Mouse (Mus musculus) sigmoid colon, adult 10 weeks (tissue): ENCODE measurements around the gene Yae1d1. TPM values are rescaled to one million over a fixed set of nuclear protein-coding genes. Genes with fewer than 3 reads are reported as not detected.

Source experiments
- polyA plus RNA-seq: library from polyadenylated mRNA; stranded (reverse); fragments of 350-450 nt; fragmentation: Illumina TruSeq; extraction: RNeasy Lipid Tissue Mini Kit (QIAGEN cat#74804); gene quantifications from one replicate; pipeline ENCODE4 v1.2.3, GENCODE M21; 2014; ENCODE audit warnings: low read depth, low replicate concordance

Yae1d1 gene
- polyA plus RNA-seq, result 84.7 TPM

DNA sequence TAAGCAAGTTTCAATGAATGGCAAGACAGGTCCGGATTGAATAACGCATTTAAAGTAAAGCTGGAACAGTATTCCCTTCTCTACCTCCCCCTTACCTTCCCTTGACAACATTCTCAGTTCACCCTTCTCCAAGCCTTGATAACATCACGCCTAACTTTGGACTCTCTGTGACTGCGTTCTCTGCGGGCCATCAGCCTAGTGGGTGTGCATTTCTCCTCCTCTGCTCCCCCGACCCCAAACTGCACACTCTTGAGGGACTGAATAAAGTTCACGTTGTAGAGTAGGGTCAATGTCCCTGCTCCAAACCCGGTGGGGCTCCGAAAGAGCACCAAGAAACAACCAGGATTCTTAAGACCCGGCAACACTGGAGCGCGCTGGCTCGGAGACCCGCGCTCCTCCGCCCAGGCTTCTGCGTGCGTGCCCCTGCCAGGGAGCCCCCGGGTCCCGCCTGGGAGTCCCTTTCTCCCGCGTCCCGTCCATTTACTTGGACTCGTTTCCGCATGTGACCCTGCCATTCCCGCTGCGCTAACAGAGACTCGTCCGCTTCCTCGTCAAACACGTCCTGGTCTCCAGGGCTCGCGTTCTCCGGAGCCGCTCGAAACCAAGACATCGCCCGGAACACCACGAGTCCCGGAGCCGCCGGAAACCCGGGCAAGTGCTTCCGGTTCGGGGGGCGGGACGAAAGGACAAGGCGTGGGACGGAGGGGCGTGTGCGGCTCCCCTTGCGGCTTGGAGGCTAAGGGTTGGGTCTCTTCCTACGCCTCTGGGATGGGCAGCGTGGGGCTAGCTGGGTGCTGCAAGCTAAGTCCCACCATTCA lies at the start of gene Yae1d1:
Gene Yae1d1 (minus strand): TSS at position 653 of the 818 bp plus-strand sequence.

GRCm38 (mm10) chr13:17944078-17944917 lies 48.9 kb downstream of the Yae1d1 start, which contains the start of gene Rala:
Gene Rala, minus strand, starts transcription at chr13:17944239.

Other genes starting within 250 kb of the Yae1d1 start
- gene Cdk13, start 188.3 kb downstream of the Yae1d1 start, polyA plus RNA-seq, result 84.1 TPM
- gene Rala, start 49.1 kb downstream of the Yae1d1 start, polyA plus RNA-seq, result 157 TPM